Comparison of ENCODE assay signal across 8 mouse cellular contexts in the genomic region with DNA sequence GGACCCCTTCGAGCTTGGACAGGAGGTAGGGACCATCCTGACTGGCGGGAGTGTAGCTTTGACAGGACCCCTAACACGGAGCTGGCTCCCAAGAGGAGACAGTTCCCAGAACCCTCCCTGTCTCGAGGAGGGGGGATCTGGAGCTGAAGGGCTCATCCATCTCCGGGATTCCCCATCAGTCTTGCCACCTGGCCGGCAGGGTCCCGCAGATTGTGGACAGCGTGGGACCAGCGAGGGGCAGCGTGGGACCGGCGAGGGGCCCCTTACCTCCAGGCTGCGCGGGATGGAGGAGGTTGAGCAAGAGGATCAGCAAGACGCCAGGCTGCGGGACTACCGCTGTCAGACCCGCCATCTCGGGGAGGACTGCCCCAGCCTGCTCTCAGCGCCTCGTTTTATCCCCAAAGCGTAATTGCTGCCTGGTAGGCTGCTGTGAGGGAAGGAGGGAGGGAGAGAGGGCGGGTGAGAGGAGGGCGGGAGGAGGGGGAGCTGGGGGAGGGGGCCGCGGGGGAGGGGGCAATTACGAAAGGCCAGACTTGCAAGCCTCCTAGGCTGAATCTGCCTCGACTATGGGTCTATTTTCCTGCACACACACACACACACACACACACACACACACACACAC. TPM values are rescaled to one million over a fixed set of nuclear protein-coding genes. Genes with fewer than 3 reads are reported as not detected.
DNase-seq lines count a peak whose midpoint lies in the region; ATAC-seq lines count a peak whose summit lies in the region.

TSS of gene Eln (minus strand) at position 434 of the 622 bp plus-strand sequence.

- 6% methylated on average over 7 of the region's 28 CpGs for WGBS in embryonic facial prominence, embryonic 14.5 days
- 1% methylated on average over 20 of the region's 28 CpGs for WGBS in large intestine, adult 2 months
- WGBS in stomach, embryonic 15.5 days: 2% methylated on average over 22 of the region's 28 CpGs

- H3K4me1 ChIP-seq in embryonic facial prominence, embryonic 14.5 days (ENCODE audit: control insufficient read depth, insufficient read depth, low read length): peaks cover 61% of the 10 kb centered on the region
- peaks cover 21% of the 10 kb centered on the region for H3K4me1 ChIP-seq in stomach, embryonic 15.5 days

- peak within 1 kb of the TSS; percentile 85 for H3K9ac ChIP-seq in embryonic facial prominence, embryonic 14.5 days (ENCODE audit: low read depth, low read length)
- H3K9ac ChIP-seq in stomach, embryonic 15.5 days: peak within 1 kb of the TSS; percentile 54; the same call in 1 of the 2 replicates

- H3K4me2 ChIP-seq in embryonic facial prominence, embryonic 14.5 days (ENCODE audit: low read depth, low read length): peak within 1 kb of the TSS; percentile 90
- peak within 1 kb of the TSS; percentile 77 for H3K4me2 ChIP-seq in stomach, embryonic 15.5 days

- peak within 1 kb of the TSS; percentile 57 for H3K4me3 ChIP-seq in embryonic facial prominence, embryonic 14.5 days (ENCODE audit: low read depth, low read length)
- H3K4me3 ChIP-seq in stomach, embryonic 15.5 days (replicated peaks): peak within 1 kb of the TSS; percentile 53

- H3K27me3 ChIP-seq in embryonic facial prominence, embryonic 14.5 days (replicated peaks; ENCODE audit: control insufficient read depth, insufficient read depth, low read length): no peaks in the 10 kb centered on the region
- H3K27me3 ChIP-seq in stomach, embryonic 15.5 days (replicated peaks): no peaks in the 10 kb centered on the region

- H3K9me3 ChIP-seq in embryonic facial prominence, embryonic 14.5 days (ENCODE audit: control insufficient read depth, low read length): no peaks in the 10 kb centered on the region
- H3K9me3 ChIP-seq in stomach, embryonic 15.5 days: no peaks in the 10 kb centered on the region

- peak; percentile 15 for DNase-seq in right cerebral cortex, adult 18-20 months
- no peak for DNase-seq in right cerebral cortex, postnatal 36 days (ENCODE audit: low spot score in 2 of 2)
- peak; percentile 84 for DNase-seq in embryonic facial prominence, embryonic 14.5 days (ENCODE audit: low spot score)
- DNase-seq in heart, adult 9 months (ENCODE audit: low spot score in 2 of 2): peak; percentile 62 to 66
- no peak for DNase-seq in large intestine, adult 2 months (ENCODE audit: low read depth, low spot score)
- peak; percentile 90 for DNase-seq in lung, postnatal 10 days
- DNase-seq in spleen, postnatal 14 days (ENCODE audit: low spot score in 2 of 2): no peak

- H3K36me3 ChIP-seq in embryonic facial prominence, embryonic 14.5 days (ENCODE audit: control insufficient read depth, insufficient read depth, low read length): no peaks in the 10 kb centered on the region
- H3K36me3 ChIP-seq in stomach, embryonic 15.5 days: no peaks in the 10 kb centered on the region

- peak within 1 kb of the TSS; percentile 86 for H3K27ac ChIP-seq in embryonic facial prominence, embryonic 14.5 days (replicated peaks; ENCODE audit: low read depth, low read length)
- H3K27ac ChIP-seq in stomach, embryonic 15.5 days: peak within 1 kb of the TSS; percentile 89

- peak; percentile 74 for ATAC-seq in embryonic facial prominence, embryonic 14.5 days (ENCODE audit: low read depth)
- ATAC-seq in stomach, embryonic 15.5 days (ENCODE audit: insufficient read depth, low FRiP score, low read depth): peak; percentile 66

RNA-seq across cellular contexts. Expression of gene Eln, which starts in this region (rescaled TPM):
- 152 and 188 TPM in 2 replicates for polyA plus RNA-seq in embryonic facial prominence, embryonic 14.5 days (2014; fragmentation: Nextera tagmentation; extraction: Ambion mirVana)
- 25.6 and 28.5 TPM in 2 replicates for polyA plus RNA-seq in large intestine, adult 2 months (2012; rRNA removed)
- 88.3 and 92.2 TPM in 2 replicates for polyA plus RNA-seq in stomach, embryonic 15.5 days (2015; fragmentation: Nextera tagmentation; extraction: Ambion mirVana)

Comparison
In these comparisons a context has a peak if more than half of its experiments do, and no peak if none do; other contexts are left out.
1. DNase-seq: peak in right cerebral cortex, adult 18-20 months (single experiment), embryonic facial prominence, embryonic 14.5 days (single experiment), heart, adult 9 months (2 of 2) and lung, postnatal 10 days (single experiment); none in right cerebral cortex, postnatal 36 days (0 of 2), large intestine, adult 2 months (single experiment) and spleen, postnatal 14 days (0 of 2).